Mouse (Mus musculus) ES-E14 (cell line): ENCODE results near the gene Tm6sf2. TPM values are rescaled to one million over a fixed set of nuclear protein-coding genes. Genes with fewer than 3 reads are reported as not detected.
A peak's percentile ranks its signal among the peaks of the same experiment; 100 is the strongest.

Experiments
- DNase-seq: peaks from one replicate; pipeline ENCODE4 v3.0.0-alpha.2; 2013; ENCODE audit warnings: low read depth, low spot score
- H3K27ac ChIP-seq: 2 replicates; pipeline ENCODE4 v1.5.1; 2012; ENCODE audit warnings: low read depth, mild to moderate bottlenecking, low read length, moderate library complexity, mixed read lengths; ENCODE audit not compliant: poor library complexity, insufficient read depth, severe bottlenecking
- H3K36me3 ChIP-seq: 2 replicates; pipeline ENCODE4 v1.6.1; 2012; ENCODE audit warnings: mild to moderate bottlenecking, low read length, moderate library complexity, mixed read lengths; ENCODE audit not compliant: control insufficient read depth, poor library complexity, insufficient read depth, severe bottlenecking
- H3K4me1 ChIP-seq, 2 experiments: fragments of 150-350 bp in 1 of 2; sonication (generic) in 1 of 2; 2 replicates each; pipeline ENCODE4 v1.6.1; 2012; ENCODE audit warnings: low read length in 2 of 2, mild to moderate bottlenecking in 1 of 2, mixed read lengths in 1 of 2; ENCODE audit not compliant: control insufficient read depth in 2 of 2, insufficient read depth in 2 of 2, poor library complexity in 1 of 2
- H3K4me3 ChIP-seq, 2 experiments: fragments of 150-350 bp in 1 of 2; sonication (generic) in 1 of 2; 2 replicates each; pipeline ENCODE4 v1.5.1; 2012; ENCODE audit warnings: low read length in 2 of 2, low read depth in 1 of 2, mild to moderate bottlenecking in 1 of 2, mixed read lengths in 1 of 2; ENCODE audit not compliant: insufficient read depth in 1 of 2, poor library complexity in 1 of 2, severe bottlenecking in 1 of 2
- H3K9ac ChIP-seq: 2 replicates; pipeline ENCODE4 v1.6.1; 2012; ENCODE audit warnings: low read depth, mild to moderate bottlenecking, low read length, mixed read lengths; ENCODE audit not compliant: poor library complexity, insufficient read depth, severe bottlenecking
- H3K9me3 ChIP-seq: fragments of 150-350 bp; sonication (generic); 2 replicates; pipeline ENCODE4 v1.6.1; 2012; ENCODE audit warnings: low read depth, mild to moderate bottlenecking, low read length; ENCODE audit not compliant: control insufficient read depth, insufficient read depth
- CHD2 ChIP-seq: IDR thresholded peaks from 2 replicates; pipeline ENCODE4 v1.6.1; 2014; ENCODE audit warnings: mild to moderate bottlenecking, low read depth, low read length, inconsistent platforms
- HCFC1 ChIP-seq: IDR thresholded peaks from 2 replicates; pipeline ENCODE4 v1.6.1; 2012; ENCODE audit warnings: low read length, inconsistent platforms, borderline replicate concordance; ENCODE audit not compliant: insufficient read depth
- MAFK ChIP-seq: IDR thresholded peaks from 2 replicates; pipeline ENCODE4 v1.6.1; 2014; ENCODE audit warnings: mild to moderate bottlenecking, low read depth, low read length, inconsistent platforms; ENCODE audit not compliant: insufficient read depth
- ZC3H11A ChIP-seq: IDR thresholded peaks from 2 replicates; pipeline ENCODE4 v1.6.1; 2012; ENCODE audit warnings: low read depth, mild to moderate bottlenecking, inconsistent platforms, low read length, borderline replicate concordance
- ZNF384 ChIP-seq: IDR thresholded peaks from 2 replicates; pipeline ENCODE4 v1.6.1; 2012; ENCODE audit warnings: low read depth, low read length, inconsistent platforms
- in situ Hi-C, 2 experiments: fragments of 600-800 bp; cut with MboI; formaldehyde crosslinking; loops; one replicate each; pipeline ENCODE4 v1.15.1; 2025; ENCODE audit warnings: low sequenced_read_pairs in 2 of 2, inconsistent platforms in 1 of 2; ENCODE audit not compliant: unreplicated experiment in 2 of 2
- total RNA-seq: library from RNA; depleted of rRNA; stranded (reverse); fragments of 300-350 nt; gene quantifications from 2 replicates; pipeline ENCODE4 v1.2.3, GENCODE M21; 2012

The Tm6sf2 gene
- total RNA-seq, 1 experiment = 2.5 TPM

GRCm38 (mm10) chr8:70081976-70082375 is 9.3 kb downstream of the Tm6sf2 start:
- H3K9ac ChIP-seq = no peak overlapping the region
- no peak overlapping the region for H3K4me3 ChIP-seq
- peaks cover 0 to 14% of the 10 kb centered on the region in 2 experiments; a peak in 1 of 4 replicates for H3K4me1 ChIP-seq
- DNase-seq = no peak
- no peak for TF ChIP-seq MAFK
- no peak for TF ChIP-seq ZC3H11A
- no peak for TF ChIP-seq HCFC1
- TF ChIP-seq CHD2 = no peak
- no peak for TF ChIP-seq ZNF384
- in situ Hi-C loops = no loop called here
- H3K27ac ChIP-seq = no peak overlapping the region
- H3K36me3 ChIP-seq = no peaks in the 10 kb centered on the region
- H3K9me3 ChIP-seq = no peaks in the 10 kb centered on the region

- Histone ChIP-seq H3K4me1 (peaks cover 0 to 17% of the 10 kb centered on the region in 2 experiments; a peak in 2 of 4 replicates), H3K9ac (peak within 1 kb of the TSS; percentile 45), H3K9me3 (no peaks in the 10 kb centered on the region), H3K27ac (no peak within 1 kb of the TSS), H3K4me3 (peak within 1 kb of the TSS; percentile 66 to 68), H3K36me3 (no peaks in the 10 kb centered on the region)
- TF ChIP-seq ZNF384 (no peak), ZC3H11A (no peak), CHD2 (no peak), MAFK (no peak), HCFC1 (no peak)
- DNase-seq = no peak
- in situ Hi-C loops = no loop called here
These were observed 10.6 kb downstream of the Tm6sf2 start, which contains the start of gene Hapln4 for GRCm38 (mm10) chr8:70083285-70083684. TSS of gene Hapln4 (plus strand) at chr8:70083457.

GRCm38 (mm10) chr8:70084191-70085065 is 11.7 kb downstream of the Tm6sf2 start:
- no peaks in the 10 kb centered on the region; the same call in 1 of the 2 replicates for H3K36me3 ChIP-seq
- no peak for TF ChIP-seq CHD2
- TF ChIP-seq HCFC1 = no peak
- no peaks in the 10 kb centered on the region for H3K9me3 ChIP-seq
- H3K4me3 ChIP-seq = peak overlapping the region; percentile 66 to 68
- no peak overlapping the region for H3K27ac ChIP-seq
- peaks cover 0 to 15% of the 10 kb centered on the region in 2 experiments; a peak in 2 of 4 replicates for H3K4me1 ChIP-seq
- H3K9ac ChIP-seq = peak overlapping the region; percentile 45
- in situ Hi-C loops = no loop called here
- no peak for DNase-seq

DNA sequence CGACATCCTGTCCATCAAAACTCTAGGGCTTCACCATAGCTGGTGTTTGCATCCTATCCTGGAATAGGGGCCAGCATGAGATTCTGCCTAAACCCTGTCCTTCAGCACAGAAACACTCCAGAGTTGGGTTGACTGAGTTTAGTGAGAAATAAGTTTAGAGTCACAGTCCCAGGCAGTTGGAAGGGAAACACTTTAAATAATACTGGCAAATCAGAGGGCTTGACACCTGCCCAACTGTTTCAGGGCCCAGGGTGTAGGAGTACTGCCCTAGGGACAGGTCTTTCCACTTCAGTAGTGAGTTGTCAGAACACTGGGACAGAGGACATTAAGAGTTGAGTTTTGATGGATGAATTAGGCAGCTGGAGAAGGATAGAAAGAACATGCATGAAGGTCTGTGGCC is 13.4 kb downstream of the Tm6sf2 start:
- no peak overlapping the region for H3K9ac ChIP-seq
- no peaks in the 10 kb centered on the region; the same call in 1 of the 2 replicates for H3K36me3 ChIP-seq
- no peak overlapping the region for H3K27ac ChIP-seq
- no peaks in the 10 kb centered on the region for H3K9me3 ChIP-seq
- peaks cover 0 to 19% of the 10 kb centered on the region in 2 experiments; a peak in 2 of 4 replicates for H3K4me1 ChIP-seq
- no peak for DNase-seq
- H3K4me3 ChIP-seq = no peak overlapping the region
- in situ Hi-C loops = no loop called here
- TF ChIP-seq CHD2 = no peak
- no peak for TF ChIP-seq ZC3H11A
- TF ChIP-seq MAFK = no peak
- TF ChIP-seq ZNF384 = no peak
- no peak for TF ChIP-seq HCFC1
